Comparison of ENCODE assay signal across 19 mouse cellular contexts in genomic region chr15:83168311-83168710, GRCm38 (mm10). TPM values are rescaled to one million over a fixed set of nuclear protein-coding genes. Genes with fewer than 3 reads are reported as not detected.
A peak's percentile ranks its signal among the peaks of the same experiment; 100 is the strongest.
DNase-seq lines count a peak whose midpoint lies in the region; ATAC-seq and TF ChIP-seq lines count a peak whose summit lies in the region.
"Had no signal": no experiment of that assay in that cellular context is flagged by ENCODE, and none has a peak within 500 bp of the region (broad histone marks: within the 10 kb centered on the region; RNA-seq: fewer than 3 reads in every experiment).

No protein-coding gene starts in this region.

- no peak for TF ChIP-seq CTCF in gastrocnemius, adult 2 months (IDR thresholded peaks at IDR 0.05)

- H3K4me2 ChIP-seq in liver, embryonic 16.5 days (ENCODE audit: low read depth, low read length): peak overlapping the region; percentile 91
- H3K4me2 ChIP-seq: embryonic facial prominence, embryonic 12.5 days; hindbrain, embryonic 13.5 days; limb, embryonic 12.5 days; neural tube, embryonic 12.5 days had no signal

- no peaks in the 10 kb centered on the region for H3K27me3 ChIP-seq in liver, embryonic 16.5 days (ENCODE audit: control insufficient read depth, insufficient read depth, low read depth, low read length)
- H3K27me3 ChIP-seq: embryonic facial prominence, embryonic 12.5 days; heart, embryonic 13.5 days; hindbrain, embryonic 13.5 days; limb, embryonic 12.5 days; neural tube, embryonic 12.5 days had no signal

- peaks cover 75% of the 10 kb centered on the region for H3K4me1 ChIP-seq in liver, embryonic 16.5 days (ENCODE audit: control insufficient read depth, low read depth, low read length)

- ATAC-seq in liver, embryonic 16.5 days (ENCODE audit: low read depth): no peak
- ATAC-seq: inflammation-experienced regulatory T-cells, adult 6 months had no signal

- no peak for DNase-seq in gastrocnemius, adult 2 months
- DNase-seq in gastrocnemius, postnatal 10 days: no peak
- peak; percentile 19 for DNase-seq in urinary bladder, adult 2 months (ENCODE audit: low spot score)
- no peak for DNase-seq in urinary bladder, adult 18-20 months (ENCODE audit: low spot score in 2 of 2)
- DNase-seq in thymus, postnatal 0 days (ENCODE audit: low spot score): no peak
- no peak for DNase-seq in thymus, postnatal 25 days
- DNase-seq in heart, adult 8-10 months (ENCODE audit: low spot score): no peak
- DNase-seq: kidney, adult 8-10 months; layer of hippocampus, adult 9-11 months; lung, postnatal 14 days; thymus, adult 18-20 months had no signal

- 74% methylated on average over 3 of the region's 3 CpGs for WGBS in liver, embryonic 16.5 days (ENCODE audit: insufficient replicate concordance)

- peak overlapping the region; percentile 69 for H3K4me3 ChIP-seq in gastrocnemius, adult 2 months
- peak overlapping the region; percentile 98 for H3K4me3 ChIP-seq in liver, embryonic 16.5 days (ENCODE audit: low read depth, low read length)
- H3K4me3 ChIP-seq: embryonic facial prominence, embryonic 12.5 days; forebrain, embryonic 10.5 days; heart, embryonic 13.5 days; hindbrain, embryonic 13.5 days; limb, embryonic 12.5 days; neural tube, embryonic 12.5 days had no signal

- H3K9ac ChIP-seq in liver, embryonic 16.5 days (ENCODE audit: low read depth, low read length): peak overlapping the region; percentile 98
- H3K9ac ChIP-seq: embryonic facial prominence, embryonic 12.5 days; hindbrain, embryonic 13.5 days; limb, embryonic 12.5 days; neural tube, embryonic 12.5 days had no signal

- peak overlapping the region; percentile 28; the same call in 1 of the 2 replicates for H3K27ac ChIP-seq in gastrocnemius, adult 2 months
- H3K27ac ChIP-seq in liver, embryonic 16.5 days (ENCODE audit: low read length): peak overlapping the region; percentile 95; the same call in 1 of the 2 replicates
- H3K27ac ChIP-seq: heart, embryonic 13.5 days; hindbrain, embryonic 13.5 days; limb, embryonic 12.5 days; neural tube, embryonic 12.5 days had no signal

- no peaks in the 10 kb centered on the region for H3K9me3 ChIP-seq in liver, embryonic 16.5 days (replicated peaks; ENCODE audit: control insufficient read depth, low read length)
- H3K9me3 ChIP-seq: embryonic facial prominence, embryonic 12.5 days; forebrain, embryonic 10.5 days; heart, embryonic 13.5 days; hindbrain, embryonic 13.5 days; limb, embryonic 12.5 days; neural tube, embryonic 12.5 days had no signal

- peaks cover 11% of the 10 kb centered on the region for H3K36me3 ChIP-seq in liver, embryonic 16.5 days (ENCODE audit: control insufficient read depth, insufficient read depth)

- intact Hi-C loops in gastrocnemius, adult 2 months (cut with DNase I): no loop called here

RNA-seq across cellular contexts. Expression of gene Cyb5r3, which starts 4.1 kb away (rescaled TPM):
- total RNA-seq in gastrocnemius, adult 2 months (2021): 10 to 100 TPM; 39.2 to 43.1 TPM
- total RNA-seq in gastrocnemius, postnatal 10 days (2021): 100 to 1,000 TPM in 1 of 2 experiments, 10 to 100 TPM in 1; 91.3 to 102 TPM
- polyA plus RNA-seq in urinary bladder, adult 2 months (2012; rRNA removed): 131 and 197 TPM in 2 replicates
- polyA plus RNA-seq in liver, embryonic 16.5 days (2015; fragmentation: Nextera tagmentation; extraction: Ambion mirVana): 142 and 171 TPM in 2 replicates
- 33.9 and 38.1 TPM in 2 replicates for polyA plus RNA-seq in thymus, postnatal 0 days (2015; fragmentation: Nextera tagmentation; extraction: Ambion mirVana)
- total RNA-seq in heart, adult 8-10 months (2022): 100 to 1,000 TPM in 2 of 4 experiments, 10 to 100 TPM in 2; 81.4 to 113 (median 96.2) TPM

RNA-seq across cellular contexts. Expression of gene Poldip3, which starts 19.1 kb away (rescaled TPM):
- 10 to 100 TPM; 16.0 to 16.3 TPM for total RNA-seq in gastrocnemius, adult 2 months (2021)
- total RNA-seq in gastrocnemius, postnatal 10 days (2021): 10 to 100 TPM; 33.8 to 43.3 TPM
- 60.9 and 64.6 TPM in 2 replicates for polyA plus RNA-seq in urinary bladder, adult 2 months (2012; rRNA removed)
- polyA plus RNA-seq in liver, embryonic 16.5 days (2015; fragmentation: Nextera tagmentation; extraction: Ambion mirVana): 54.4 and 55.8 TPM in 2 replicates
- polyA plus RNA-seq in thymus, postnatal 0 days (2015; fragmentation: Nextera tagmentation; extraction: Ambion mirVana): 131 and 134 TPM in 2 replicates
- total RNA-seq in heart, adult 8-10 months (2022): 10 to 100 TPM; 23.5 to 27.1 (median 26.2) TPM

RNA-seq across cellular contexts. Expression of gene Rrp7a, which starts 45.7 kb away (rescaled TPM):
- 10 to 100 TPM; 34.3 to 41.3 TPM for total RNA-seq in gastrocnemius, adult 2 months (2021)
- total RNA-seq in gastrocnemius, postnatal 10 days (2021): 10 to 100 TPM; 41.0 to 44.3 TPM
- 56.1 and 60.9 TPM in 2 replicates for polyA plus RNA-seq in urinary bladder, adult 2 months (2012; rRNA removed)
- 19.4 and 20.3 TPM in 2 replicates for polyA plus RNA-seq in liver, embryonic 16.5 days (2015; fragmentation: Nextera tagmentation; extraction: Ambion mirVana)
- 66.2 and 66.9 TPM in 2 replicates for polyA plus RNA-seq in thymus, postnatal 0 days (2015; fragmentation: Nextera tagmentation; extraction: Ambion mirVana)
- 10 to 100 TPM; 38.9 to 42.7 (median 40.5) TPM for total RNA-seq in heart, adult 8-10 months (2022)
